Mouse (Mus musculus) ES-Bruce4 (cell line): ENCODE measurements around the gene Usp7.

Experiments
- CTCF ChIP-seq: IDR thresholded peaks from one replicate; pipeline ENCODE4 v1.8.1; 2011; ENCODE audit warnings: low read depth, low read length
- POLR2A ChIP-seq: IDR thresholded peaks from one replicate; pipeline ENCODE4 v1.8.1; 2011; ENCODE audit warnings: low read length; ENCODE audit not compliant: insufficient read depth

GRCm38 (mm10) chr16:8716300-8716699, 75.8 kb downstream of the Usp7 start:
- TF ChIP-seq POLR2A (no peak), CTCF (no peak)
